Mouse (Mus musculus) layer of hippocampus, adult 2 months (tissue): ENCODE data around the gene Pola2. TPM values are rescaled to one million over a fixed set of nuclear protein-coding genes. Genes with fewer than 3 reads are reported as not detected.

Experiments
- DNase-seq, 2 experiments: peaks; one replicate each; pipeline ENCODE4 v3.0.0; 2022; ENCODE audit warnings: low spot score in 2 of 2
- H3K27ac ChIP-seq: fragments of 200-600 bp; 2 replicates; pipeline ENCODE4 v1.8.1; 2022
- H3K4me3 ChIP-seq: fragments of 200-600 bp; 2 replicates; pipeline ENCODE4 v1.8.1; 2022; ENCODE audit warnings: mild to moderate bottlenecking
- CTCF ChIP-seq: fragments of 200-600 bp; conservative IDR thresholded peaks from 2 replicates; pipeline ENCODE4 v1.8.1; 2022; ENCODE audit warnings: antibody characterized with exemption, mild to moderate bottlenecking, moderate library complexity
- total RNA-seq, 2 experiments: library from RNA; stranded (reverse); gene quantifications; 2 replicates each; pipeline ENCODE4 v1.2.3; 2021

Gene Pola2
- total RNA-seq, 2 experiments from 2014 or later, result 6.2 to 6.6 TPM

- no peak for TF ChIP-seq CTCF
- H3K27ac ChIP-seq, result peak within 1 kb of the TSS; percentile 87
- DNase-seq, result peak; percentile 93 to 96
Observed at GRCm38 (mm10) chr19:5894002-5894678, 69.9 kb downstream of the Pola2 start, which contains the start of gene Tigd3. Tigd3 (minus strand) TSS chr19:5894149.

GRCm38 (mm10) chr19:5893282-5894001, 70.6 kb downstream of the Pola2 start:
- Histone ChIP-seq H3K27ac (peak overlapping the region; percentile 87), H3K4me3 (peak overlapping the region; percentile 65)
- TF ChIP-seq CTCF, result no peak
- no peak for DNase-seq

More at GRCm38 (mm10) chr19:5894002-5894678, 69.9 kb downstream of the Pola2 start, which contains the start of gene Tigd3:
- H3K4me3 ChIP-seq, result peak within 1 kb of the TSS; percentile 65

GRCm38 (mm10) chr19:5892735-5893134, 71.3 kb downstream of the Pola2 start:
- no peak overlapping the region for H3K4me3 ChIP-seq
- H3K27ac ChIP-seq, result no peak overlapping the region
- TF ChIP-seq CTCF, result no peak
- no peak for DNase-seq

GRCm38 (mm10) chr19:5892262-5892661, 71.7 kb downstream of the Pola2 start:
- Histone ChIP-seq H3K27ac (no peak overlapping the region), H3K4me3 (no peak overlapping the region)
- no peak for TF ChIP-seq CTCF
- DNase-seq, result no peak

- Histone ChIP-seq H3K4me3 (no peak overlapping the region), H3K27ac (no peak overlapping the region)
- TF ChIP-seq CTCF, result no peak
- DNase-seq, result no peak
Observed at GRCm38 (mm10) chr19:5891521-5892258, 72.3 kb downstream of the Pola2 start.

Other genes with a start within 250 kb of the Pola2 start
- gene Ehbp1l1, start 237.9 kb downstream of the Pola2 start, total RNA-seq, result 10 to 100 TPM; 11.8 to 17.7 TPM
- 10 to 100 TPM; 26.5 to 29.4 TPM for gene Fam89b, start 234.5 kb downstream of the Pola2 start, total RNA-seq
- gene Ltbp3, start 223.3 kb downstream of the Pola2 start, total RNA-seq, result 10 to 100 TPM; 23.8 to 30.0 TPM
- 10 to 100 TPM; 74.1 to 80.9 TPM for gene Scyl1, start 192.8 kb downstream of the Pola2 start, total RNA-seq
- gene Frmd8, start 88.9 kb downstream of the Pola2 start, total RNA-seq, result 10 to 100 TPM in 1 of 2 experiments, 1 to 10 TPM in 1; 9.5 to 10.6 TPM
- gene Slc25a45, start 86.4 kb downstream of the Pola2 start, total RNA-seq, result 1 to 10 TPM; 3.5 to 3.6 TPM
- 1 to 10 TPM; 2.5 to 3.2 TPM for gene Tigd3, start 70.1 kb downstream of the Pola2 start, total RNA-seq
- gene Dpf2, start 51.2 kb downstream of the Pola2 start, total RNA-seq, result 10 to 100 TPM; 94.1 to 95.3 TPM
- gene Cdc42ep2, start 39.4 kb downstream of the Pola2 start, total RNA-seq, result 1 to 10 TPM; 3.4 to 3.8 TPM
- not detected for gene Slc22a20, start 21.9 kb upstream of the Pola2 start, total RNA-seq
- gene Capn1, start 51.7 kb upstream of the Pola2 start, total RNA-seq, result 10 to 100 TPM; 28.2 to 29.9 TPM
- gene Syvn1, start 82.4 kb upstream of the Pola2 start, total RNA-seq, result 10 to 100 TPM; 42.0 to 45.1 TPM
- gene Mrpl49, start 93.6 kb upstream of the Pola2 start, total RNA-seq, result 10 to 100 TPM; 42.8 to 49.6 TPM
- 100 to 1,000 TPM; 676 to 714 TPM for gene Fau, start 93.6 kb upstream of the Pola2 start, total RNA-seq
- 10 to 100 TPM; 39.0 to 42.5 TPM for gene Znhit2, start 97.0 kb upstream of the Pola2 start, total RNA-seq
- gene Tm7sf2, start 104.2 kb upstream of the Pola2 start, total RNA-seq, result 10 to 100 TPM; 25.3 to 26.0 TPM
- 100 to 1,000 TPM in 1 of 2 experiments, 10 to 100 TPM in 1; 96.5 to 103 TPM for gene Vps51, start 113.0 kb upstream of the Pola2 start, total RNA-seq
- not detected for gene Tmem262, start 115.8 kb upstream of the Pola2 start, total RNA-seq
- gene Gm28374, start 118.1 kb upstream of the Pola2 start, total RNA-seq, result not detected
- 10 to 100 TPM; 40.1 to 44.0 TPM for gene Zfpl1, start 120.8 kb upstream of the Pola2 start, total RNA-seq
- under 1 TPM; 0.23 to 0.27 TPM for gene Cdca5, start 120.8 kb upstream of the Pola2 start, total RNA-seq
- not detected for gene AC131692.1, start 130.2 kb upstream of the Pola2 start, total RNA-seq
- under 1 TPM in 1 of 2 experiments, not detected in 1; 0.17 TPM for gene Naaladl1, start 141.6 kb upstream of the Pola2 start, total RNA-seq
- gene Sac3d1, start 154.4 kb upstream of the Pola2 start, total RNA-seq, result 10 to 100 TPM; 14.0 to 15.0 TPM
- 10 to 100 TPM; 43.5 to 46.0 TPM for gene Snx15, start 164.1 kb upstream of the Pola2 start, total RNA-seq
- under 1 TPM in 1 of 2 experiments, not detected in 1; 0.29 TPM for gene Batf2, start 176.8 kb upstream of the Pola2 start, total RNA-seq
- 10 to 100 TPM; 72.1 to 76.9 TPM for gene Arl2, start 177.3 kb upstream of the Pola2 start, total RNA-seq
- not detected for gene Majin, start 220.2 kb upstream of the Pola2 start, total RNA-seq